Mouse (Mus musculus) hindbrain, embryonic 11.5 days (tissue): ENCODE measurements around the gene Npas3. TPM values are rescaled to one million over a fixed set of nuclear protein-coding genes. Genes with fewer than 3 reads are reported as not detected.

ENCODE experiments used
- ATAC-seq: fragments of 200-750 bp; cut with Nextera tagmentation; 2 replicates; pipeline ENCODE4 v1.8.0; 2017; ENCODE audit warnings: mild to moderate bottlenecking, moderate TSS enrichment, moderate library complexity; ENCODE audit not compliant: low FRiP score
- DNase-seq: peaks from one replicate; pipeline ENCODE4 v3.0.0-alpha.2; 2015; ENCODE audit warnings: low spot score
- H3K27ac ChIP-seq: fragments of 300-500 bp; sonication (generic); 2 replicates; pipeline ENCODE4 v1.5.1; 2014; ENCODE audit warnings: mild to moderate bottlenecking, low read depth, low read length
- H3K27me3 ChIP-seq: fragments of 300-500 bp; sonication (generic); 2 replicates; pipeline ENCODE4 v1.6.1; 2014; ENCODE audit warnings: mild to moderate bottlenecking, low read length, moderate library complexity, mixed read lengths; ENCODE audit not compliant: control insufficient read depth, insufficient read depth
- H3K36me3 ChIP-seq: fragments of 300-500 bp; sonication (generic); 2 replicates; pipeline ENCODE4 v1.6.1; 2014; ENCODE audit warnings: mild to moderate bottlenecking, low read length, moderate library complexity, mixed read lengths; ENCODE audit not compliant: control insufficient read depth, insufficient read depth
- H3K4me1 ChIP-seq: fragments of 300-500 bp; sonication (generic); replicated peaks from 2 replicates; pipeline ENCODE4 v1.6.1; 2014; ENCODE audit warnings: low read length, mixed read lengths; ENCODE audit not compliant: control insufficient read depth, insufficient read depth
- H3K4me2 ChIP-seq: fragments of 300-500 bp; sonication (generic); replicated peaks from 2 replicates; pipeline ENCODE4 v1.6.1; 2014; ENCODE audit warnings: mild to moderate bottlenecking, low read depth, low read length
- H3K4me3 ChIP-seq: fragments of 300-500 bp; sonication (generic); 2 replicates; pipeline ENCODE4 v1.5.1; 2014; ENCODE audit warnings: low read depth, low read length
- H3K9ac ChIP-seq: fragments of 300-500 bp; sonication (generic); 2 replicates; pipeline ENCODE4 v1.6.1; 2014; ENCODE audit warnings: low read depth, low read length
- H3K9me3 ChIP-seq: fragments of 300-500 bp; sonication (generic); 2 replicates; pipeline ENCODE4 v1.6.1; 2016; ENCODE audit warnings: low read length; ENCODE audit not compliant: control insufficient read depth
- WGBS: fragments of 180-500 bp; shearing (Covaris S2); extraction: QIAGEN DNeasy Blood & Tissue Kit; methylation state at CpG from one replicate; pipeline ENCODE4 v1.1.7; 2014; 5-methylcytosine and 5-hydroxymethylcytosine counted together
- polyA plus RNA-seq: library from polyadenylated mRNA; unstranded; fragments of >200 nt; fragmentation: Nextera tagmentation; extraction: Ambion mirVana; gene quantifications from 2 replicates; pipeline ENCODE4 v1.2.1, GENCODE M21; 2014

Npas3 gene
- polyA plus RNA-seq, 1 experiment from 2014 or later = 19.7 TPM

GRCm38 (mm10) chr12:53407776-53408175 lies 159.3 kb downstream of the Npas3 start:
- 64% methylated on average over 3 of the region's 3 CpGs for WGBS
- Histone ChIP-seq H3K36me3 (no peaks in the 10 kb centered on the region), H3K4me1 (no peaks in the 10 kb centered on the region; the same call in 1 of the 2 replicates), H3K27ac (no peak overlapping the region), H3K27me3 (no peaks in the 10 kb centered on the region), H3K9ac (no peak overlapping the region), H3K4me3 (no peak overlapping the region), H3K4me2 (no peak overlapping the region), H3K9me3 (no peaks in the 10 kb centered on the region)
- DNase-seq (no peak), ATAC-seq (no peak)

GRCm38 (mm10) chr12:53409711-53410110 lies 161.2 kb downstream of the Npas3 start:
- 95% methylated on average over 4 of the region's 4 CpGs for WGBS
- no peaks in the 10 kb centered on the region for H3K36me3 ChIP-seq
- no peak for DNase-seq
- H3K27ac ChIP-seq = no peak overlapping the region
- no peaks in the 10 kb centered on the region; the same call in 1 of the 2 replicates for H3K4me1 ChIP-seq
- H3K4me3 ChIP-seq = no peak overlapping the region
- H3K9ac ChIP-seq = no peak overlapping the region
- no peaks in the 10 kb centered on the region for H3K9me3 ChIP-seq
- H3K27me3 ChIP-seq = no peaks in the 10 kb centered on the region
- H3K4me2 ChIP-seq = no peak overlapping the region
- ATAC-seq = no peak

- H3K4me3 ChIP-seq = no peak overlapping the region
- DNase-seq (no peak), ATAC-seq (no peak)
- no peaks in the 10 kb centered on the region for H3K36me3 ChIP-seq
- H3K9me3 ChIP-seq = no peaks in the 10 kb centered on the region
- WGBS = 83% methylated on average over 2 of the region's 2 CpGs
- H3K4me2 ChIP-seq = no peak overlapping the region
- no peak overlapping the region for H3K9ac ChIP-seq
- H3K27me3 ChIP-seq = no peaks in the 10 kb centered on the region
- no peak overlapping the region for H3K27ac ChIP-seq
- H3K4me1 ChIP-seq = no peaks in the 10 kb centered on the region; the same call in 1 of the 2 replicates
Measured at GRCm38 (mm10) chr12:53410647-53411046, 162.2 kb downstream of the Npas3 start.

GRCm38 (mm10) chr12:53416096-53416495 lies 167.6 kb downstream of the Npas3 start:
- no peak overlapping the region for H3K4me2 ChIP-seq
- DNase-seq = no peak
- H3K36me3 ChIP-seq = no peaks in the 10 kb centered on the region
- H3K4me3 ChIP-seq = no peak overlapping the region
- H3K4me1 ChIP-seq = no peaks in the 10 kb centered on the region
- no peak overlapping the region for H3K27ac ChIP-seq
- no peaks in the 10 kb centered on the region for H3K9me3 ChIP-seq
- no peak for ATAC-seq
- H3K9ac ChIP-seq = no peak overlapping the region
- no peaks in the 10 kb centered on the region for H3K27me3 ChIP-seq
- WGBS = 87% methylated on average over 4 of the region's 4 CpGs

- Histone ChIP-seq H3K4me1 (no peaks in the 10 kb centered on the region; the same call in 1 of the 2 replicates), H3K27ac (no peak overlapping the region), H3K4me2 (no peak overlapping the region), H3K27me3 (no peaks in the 10 kb centered on the region), H3K4me3 (no peak overlapping the region), H3K36me3 (no peaks in the 10 kb centered on the region), H3K9me3 (no peaks in the 10 kb centered on the region), H3K9ac (no peak overlapping the region)
- WGBS = 89% methylated on average over 4 of the region's 4 CpGs
- DNase-seq (no peak), ATAC-seq (no peak)
Measured at GRCm38 (mm10) chr12:53421701-53422100, 173.2 kb downstream of the Npas3 start.

GRCm38 (mm10) chr12:53423631-53424030 lies 175.2 kb downstream of the Npas3 start:
- 86% methylated on average over 2 of the region's 2 CpGs for WGBS
- Histone ChIP-seq H3K27ac (no peak overlapping the region), H3K36me3 (no peaks in the 10 kb centered on the region), H3K4me2 (no peak overlapping the region), H3K9ac (no peak overlapping the region), H3K4me1 (peaks cover 2% of the 10 kb centered on the region; the same call in 1 of the 2 replicates), H3K27me3 (no peaks in the 10 kb centered on the region), H3K9me3 (no peaks in the 10 kb centered on the region), H3K4me3 (no peak overlapping the region)
- no peak for ATAC-seq
- DNase-seq = no peak

- peaks cover 2% of the 10 kb centered on the region; the same call in 1 of the 2 replicates for H3K4me1 ChIP-seq
- H3K27ac ChIP-seq = no peak overlapping the region
- H3K36me3 ChIP-seq = no peaks in the 10 kb centered on the region
- H3K27me3 ChIP-seq = no peaks in the 10 kb centered on the region
- no peaks in the 10 kb centered on the region for H3K9me3 ChIP-seq
- H3K4me2 ChIP-seq = no peak overlapping the region
- no peak overlapping the region for H3K9ac ChIP-seq
- whole genome bisulfite sequencing = 93% methylated on average over 2 of the region's 2 CpGs
- no peak overlapping the region for H3K4me3 ChIP-seq
- ATAC-seq = no peak
- DNase-seq = no peak
Measured at GRCm38 (mm10) chr12:53426006-53426405, 177.5 kb downstream of the Npas3 start.

GRCm38 (mm10) chr12:53427153-53427552 lies 178.7 kb downstream of the Npas3 start:
- 71% methylated on average over 10 of the region's 10 CpGs for WGBS
- H3K4me3 ChIP-seq = no peak overlapping the region
- H3K4me2 ChIP-seq = no peak overlapping the region
- ATAC-seq (no peak), DNase-seq (no peak)
- peaks cover 2% of the 10 kb centered on the region; the same call in 1 of the 2 replicates for H3K4me1 ChIP-seq
- no peaks in the 10 kb centered on the region for H3K9me3 ChIP-seq
- no peak overlapping the region for H3K27ac ChIP-seq
- no peak overlapping the region for H3K9ac ChIP-seq
- no peaks in the 10 kb centered on the region for H3K36me3 ChIP-seq
- H3K27me3 ChIP-seq = no peaks in the 10 kb centered on the region

- no peak overlapping the region for H3K4me2 ChIP-seq
- no peaks in the 10 kb centered on the region for H3K27me3 ChIP-seq
- no peak for DNase-seq
- 80% methylated on average over 2 of the region's 2 CpGs for WGBS
- no peak overlapping the region for H3K9ac ChIP-seq
- no peak overlapping the region for H3K4me3 ChIP-seq
- no peaks in the 10 kb centered on the region for H3K36me3 ChIP-seq
- no peaks in the 10 kb centered on the region for H3K9me3 ChIP-seq
- ATAC-seq = no peak
- no peak overlapping the region for H3K27ac ChIP-seq
- H3K4me1 ChIP-seq = 0 out of 2 replicates have a peak, but pooled peaks cover 4% of the 10 kb centered on the region
Measured at GRCm38 (mm10) chr12:53442029-53442428, 193.6 kb downstream of the Npas3 start.
